Mouse (Mus musculus): ENCODE measurements around the gene Osbpl6.

DNA sequence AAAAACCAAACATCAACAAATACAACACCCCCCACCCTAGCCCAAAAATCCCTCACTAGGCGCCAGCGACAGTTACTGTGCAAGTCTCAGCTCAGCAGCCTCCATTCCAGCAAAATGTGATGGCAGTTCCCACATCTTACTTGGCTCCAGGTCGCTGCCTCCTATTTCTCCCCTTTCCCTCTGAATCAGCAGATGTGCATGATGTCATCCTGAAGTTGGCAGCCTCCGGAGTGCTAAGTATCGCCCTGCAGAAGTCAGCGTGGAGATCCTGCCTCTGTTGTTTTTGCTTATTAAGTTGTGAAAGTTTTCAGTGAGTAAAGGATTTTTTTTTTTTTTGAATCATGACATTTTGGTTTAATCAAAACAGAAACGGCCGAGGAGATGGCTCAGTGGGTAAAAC is 61.9 kb downstream of the Osbpl6 start:
- no peak for TF ChIP-seq CTCF (IDR thresholded peaks at IDR 0.05; ENCODE audit: low read depth)
- TF ChIP-seq EP300 (IDR thresholded peaks at IDR 0.05; ENCODE audit: low read depth) = no peak
